In the genomic region with DNA sequence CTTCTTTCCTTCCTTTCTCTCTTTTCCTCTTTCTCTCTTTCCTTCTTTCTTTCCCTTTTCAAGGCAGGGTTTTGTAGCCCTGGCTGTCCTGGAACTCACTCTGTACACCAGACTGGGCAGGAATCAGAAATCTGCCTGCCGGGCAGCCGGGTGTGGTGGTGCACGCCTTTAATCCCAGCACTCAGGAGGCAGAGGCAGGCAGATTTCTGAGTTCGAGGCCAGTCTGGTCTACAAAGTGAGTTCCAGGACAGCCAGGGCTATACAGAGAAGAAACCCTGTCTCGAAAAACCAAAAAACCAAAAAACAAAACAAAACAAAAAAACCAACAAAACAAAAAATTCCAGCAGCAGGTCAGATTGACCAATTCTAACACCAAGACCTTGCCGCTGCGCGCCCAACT, we compare ENCODE assay signal across 8 mouse cellular contexts. TPM values are rescaled to one million over a fixed set of nuclear protein-coding genes. Genes with fewer than 3 reads are reported as not detected.
A peak's percentile ranks its signal among the peaks of the same experiment; 100 is the strongest.
DNase-seq lines count a peak whose midpoint lies in the region; ATAC-seq and TF ChIP-seq lines count a peak whose summit lies in the region.
"Not testable (repeated sequence)": the region's sequence is repeated elsewhere in the genome, so short reads cannot be mapped to it uniquely, and the experiment has no call there.

No protein-coding gene starts in this region.

- H3K36me3 ChIP-seq in G1E (replicated peaks): peaks cover 15% of the 10 kb centered on the region
- peaks cover 11% of the 10 kb centered on the region for H3K36me3 ChIP-seq in embryonic facial prominence, embryonic 14.5 days (ENCODE audit: control insufficient read depth, insufficient read depth, low read length)
- H3K36me3 ChIP-seq in heart, adult 2 months (ENCODE audit: control insufficient read depth, insufficient read depth, low read length); kidney, postnatal 0 days (ENCODE audit: insufficient read depth, low read length); liver, embryonic 14.5 days (replicated peaks; ENCODE audit: control insufficient read depth, insufficient read depth, low read depth); small intestine, adult 2 months (ENCODE audit: control insufficient read depth, insufficient read depth, low read length): not testable (repeated sequence)
- peaks cover 14% of the 10 kb centered on the region for H3K36me3 ChIP-seq in hindbrain, embryonic 14.5 days (replicated peaks; ENCODE audit: control insufficient read depth, insufficient read depth)
- peaks cover 13% of the 10 kb centered on the region for H3K36me3 ChIP-seq in midbrain, embryonic 12.5 days

- not testable (repeated sequence) for TF ChIP-seq POLR2A in heart, adult 2 months (IDR thresholded peaks at IDR 0.05; ENCODE audit: insufficient read depth, low read depth, low read length); small intestine, adult 2 months (IDR thresholded peaks at IDR 0.05; ENCODE audit: low read depth, low read length)

- H3K9ac ChIP-seq in embryonic facial prominence, embryonic 14.5 days (ENCODE audit: low read depth, low read length): 0 out of 2 replicates have a peak overlapping the region, but pooled peaks have one; percentile 15
- not testable (repeated sequence) for H3K9ac ChIP-seq in heart, adult 2 months (ENCODE audit: low read depth, low read length); liver, embryonic 14.5 days (replicated peaks)
- H3K9ac ChIP-seq in hindbrain, embryonic 14.5 days: peak overlapping the region; percentile 78
- 0 out of 2 replicates have a peak overlapping the region, but pooled peaks have one; percentile 58 for H3K9ac ChIP-seq in kidney, postnatal 0 days (ENCODE audit: low read depth, low read length)
- peak overlapping the region; percentile 72; the same call in 1 of the 2 replicates for H3K9ac ChIP-seq in midbrain, embryonic 12.5 days (replicated peaks)

- not testable (repeated sequence) for H3K27ac ChIP-seq in embryonic facial prominence, embryonic 14.5 days (replicated peaks; ENCODE audit: low read depth, low read length); kidney, postnatal 0 days; liver, embryonic 14.5 days; midbrain, embryonic 12.5 days (replicated peaks); small intestine, adult 2 months (ENCODE audit: insufficient read depth, low read depth, low read length)
- peak overlapping the region; percentile 18; the same call in 1 of the 2 replicates for H3K27ac ChIP-seq in heart, adult 2 months
- 0 out of 2 replicates have a peak overlapping the region, but pooled peaks have one; percentile 6 for H3K27ac ChIP-seq in hindbrain, embryonic 14.5 days

- peak overlapping the region; percentile 75 for H3K4me3 ChIP-seq in G1E (ENCODE audit: low read depth, low read length)
- peak overlapping the region; percentile 61 for H3K4me3 ChIP-seq in embryonic facial prominence, embryonic 14.5 days (ENCODE audit: low read depth, low read length)
- peak overlapping the region; percentile 79 for H3K4me3 ChIP-seq in heart, adult 2 months
- H3K4me3 ChIP-seq in hindbrain, embryonic 14.5 days (replicated peaks; ENCODE audit: low read length): peak overlapping the region; percentile 76
- H3K4me3 ChIP-seq in kidney, postnatal 0 days (replicated peaks; ENCODE audit: low read depth, low read length): peak overlapping the region; percentile 80
- H3K4me3 ChIP-seq in liver, embryonic 14.5 days (ENCODE audit: insufficient read depth in 1 of 2, low read depth in 2 of 2, low read length in 2 of 2): peak overlapping the region; percentile 57 to 59
- peak overlapping the region; percentile 75 for H3K4me3 ChIP-seq in midbrain, embryonic 12.5 days
- peak overlapping the region; percentile 83 for H3K4me3 ChIP-seq in small intestine, adult 2 months (ENCODE audit: low read depth, low read length)

- TF ChIP-seq CTCF in G1E (IDR thresholded peaks at IDR 0.05; ENCODE audit: low read depth, low read length); heart, adult 2 months (IDR thresholded peaks at IDR 0.05); kidney, postnatal 0 days (IDR thresholded peaks at IDR 0.05; ENCODE audit: low read depth); liver, embryonic 14.5 days (IDR thresholded peaks at IDR 0.05; ENCODE audit: low read depth); small intestine, adult 2 months (IDR thresholded peaks at IDR 0.05; ENCODE audit: extremely low read depth, insufficient read length, insufficient replicate concordance, low read depth, low read length): not testable (repeated sequence)

- not testable (repeated sequence) for DNase-seq in G1E (ENCODE audit: low spot score); embryonic facial prominence, embryonic 14.5 days (ENCODE audit: low spot score); heart, adult 2 months; hindbrain, embryonic 14.5 days (ENCODE audit: low spot score); kidney, postnatal 0 days (ENCODE audit: low spot score); liver, embryonic 14.5 days (ENCODE audit: low read depth in 3 of 3, low spot score in 3 of 3)

- not testable (repeated sequence) for H3K9me3 ChIP-seq in G1E (replicated peaks); embryonic facial prominence, embryonic 14.5 days (ENCODE audit: control insufficient read depth, low read length); hindbrain, embryonic 14.5 days (ENCODE audit: control insufficient read depth, low read length); kidney, postnatal 0 days (replicated peaks; ENCODE audit: low read length); liver, embryonic 14.5 days (ENCODE audit: control insufficient read depth, low read length); midbrain, embryonic 12.5 days

- H3K4me1 ChIP-seq in G1E (ENCODE audit: insufficient read depth, low read depth, low read length): peaks cover 16% of the 10 kb centered on the region
- H3K4me1 ChIP-seq in embryonic facial prominence, embryonic 14.5 days (ENCODE audit: control insufficient read depth, insufficient read depth, low read length); heart, adult 2 months (ENCODE audit: control insufficient read depth, insufficient read depth, low read length); kidney, postnatal 0 days (replicated peaks; ENCODE audit: insufficient read depth, low read length); liver, embryonic 14.5 days (replicated peaks; ENCODE audit: control insufficient read depth in 2 of 2, insufficient read depth in 2 of 2, low read length in 1 of 2); small intestine, adult 2 months (ENCODE audit: control insufficient read depth, insufficient read depth, insufficient read length, low read length): not testable (repeated sequence)
- peaks cover 14% of the 10 kb centered on the region for H3K4me1 ChIP-seq in hindbrain, embryonic 14.5 days (replicated peaks; ENCODE audit: control insufficient read depth, insufficient read depth, low read length)
- H3K4me1 ChIP-seq in midbrain, embryonic 12.5 days: peaks cover 13% of the 10 kb centered on the region

- ATAC-seq in G1E (ENCODE audit: extremely low read depth, insufficient number of reproducible peaks, low FRiP score, poor library complexity, severe bottlenecking); kidney, postnatal 0 days (replicated peaks; ENCODE audit: low FRiP score, low read depth); liver, embryonic 14.5 days (ENCODE audit: insufficient read depth): not testable (repeated sequence)
- 0 out of 2 replicates have a peak, but pooled peaks have one; percentile 5 for ATAC-seq in embryonic facial prominence, embryonic 14.5 days (ENCODE audit: low read depth)
- 0 out of 2 replicates have a peak, but pooled peaks have one; percentile 15 for ATAC-seq in hindbrain, embryonic 14.5 days (ENCODE audit: low FRiP score)
- peak; percentile 36 for ATAC-seq in midbrain, embryonic 12.5 days (ENCODE audit: low FRiP score, low read depth)

- H3K4me2 ChIP-seq in embryonic facial prominence, embryonic 14.5 days (ENCODE audit: low read depth, low read length): peak overlapping the region; percentile 71
- peak overlapping the region; percentile 69 for H3K4me2 ChIP-seq in hindbrain, embryonic 14.5 days (replicated peaks)
- peak overlapping the region; percentile 73 for H3K4me2 ChIP-seq in kidney, postnatal 0 days (ENCODE audit: low read length)
- H3K4me2 ChIP-seq in liver, embryonic 14.5 days (ENCODE audit: low read depth): peak overlapping the region; percentile 72
- H3K4me2 ChIP-seq in midbrain, embryonic 12.5 days (replicated peaks): peak overlapping the region; percentile 75

- H3K27me3 ChIP-seq in G1E (ENCODE audit: insufficient read depth, low read length); embryonic facial prominence, embryonic 14.5 days (replicated peaks; ENCODE audit: control insufficient read depth, insufficient read depth, low read length); heart, adult 2 months (ENCODE audit: control insufficient read depth, insufficient read depth, low read length); hindbrain, embryonic 14.5 days (ENCODE audit: control insufficient read depth, insufficient read depth, low read length); kidney, postnatal 0 days (ENCODE audit: insufficient read depth, low read length); liver, embryonic 14.5 days (ENCODE audit: control insufficient read depth, insufficient read depth, low read length); midbrain, embryonic 12.5 days; small intestine, adult 2 months (ENCODE audit: control insufficient read depth, insufficient read depth, low read length): not testable (repeated sequence)

- intact Hi-C loops in heart, adult 2 months (cut with DNase I): loop anchor here (2.0 to 5.0 kb wide), 4 partner anchors 46 to 403 kb away; partner anchors contain the start of genes Lig1, Mzf1, Zfp110 and Zfp606

- WGBS in embryonic facial prominence, embryonic 14.5 days: 45% methylated on average over 8 of the region's 8 CpGs
- WGBS in heart, adult 2 months: 44% methylated on average over 8 of the region's 8 CpGs
- 49% methylated on average over 8 of the region's 8 CpGs for WGBS in hindbrain, embryonic 14.5 days
- 42% methylated on average over 8 of the region's 8 CpGs for WGBS in kidney, postnatal 0 days
- WGBS in liver, embryonic 14.5 days (ENCODE audit: insufficient replicate concordance): 30% methylated on average over 8 of the region's 8 CpGs
- 47% methylated on average over 8 of the region's 8 CpGs for whole genome bisulfite sequencing in midbrain, embryonic 12.5 days
- WGBS in small intestine, adult 2 months: 39% methylated on average over 8 of the region's 8 CpGs

- H3K79me2 ChIP-seq in heart, adult 2 months (replicated peaks; ENCODE audit: control insufficient read depth, insufficient read depth, low read length): not testable (repeated sequence)

- TF ChIP-seq EP300 in heart, adult 2 months (IDR thresholded peaks at IDR 0.05; ENCODE audit: insufficient read depth, low read depth, low read length); liver, embryonic 14.5 days (IDR thresholded peaks at IDR 0.05; ENCODE audit: low read depth): not testable (repeated sequence)

RNA-seq across cellular contexts. Expression of gene Zfp128, which starts 0.5 kb away (rescaled TPM):
- total RNA-seq in G1E (2014; fragmentation: Nextera tagmentation) (8.3 and 9.3 TPM in 2 replicates), G1E (2017) (3.8 and 4.5 TPM in 2 replicates)
- polyA plus RNA-seq in G1E (2012): 0.61 and 0.72 TPM in 2 replicates
- 4.9 and 5.3 TPM in 2 replicates for polyA plus RNA-seq in embryonic facial prominence, embryonic 14.5 days (2014; fragmentation: Nextera tagmentation; extraction: Ambion mirVana)
- total RNA-seq in heart, adult 2 months (2021): 1 to 10 TPM; 3.0 to 3.5 TPM
- polyA plus RNA-seq in heart, adult 2 months (2012; rRNA removed): 1.3 and 3.0 TPM in 2 replicates
- polyA plus RNA-seq in hindbrain, embryonic 14.5 days (2014; fragmentation: Nextera tagmentation; extraction: Ambion mirVana): 7.8 and 9.1 TPM in 2 replicates
- 3.3 and 3.5 TPM in 2 replicates for polyA plus RNA-seq in kidney, postnatal 0 days (2015; fragmentation: Nextera tagmentation; extraction: Ambion mirVana)
- 0.49 and 0.54 TPM in 2 replicates for polyA plus RNA-seq in liver, embryonic 14.5 days (2012; rRNA removed)
- polyA plus RNA-seq in liver, embryonic 14.5 days (2014; fragmentation: Nextera tagmentation; extraction: Ambion mirVana): 0.39 and 1.0 TPM in 2 replicates
- polyA plus RNA-seq in midbrain, embryonic 12.5 days (2016; fragmentation: Nextera tagmentation; extraction: Ambion mirVana): 5.5 and 6.5 TPM in 2 replicates
- 0.15 TPM in 2 replicates for polyA plus RNA-seq in small intestine, adult 2 months (2012; rRNA removed)

RNA-seq across cellular contexts. Expression of gene Zscan22, which starts 17.1 kb away (rescaled TPM):
- 23.9 and 25.0 TPM in 2 replicates for total RNA-seq in G1E (2014; fragmentation: Nextera tagmentation)
- total RNA-seq in G1E (2017): 4.1 and 4.5 TPM in 2 replicates
- 2.8 and 3.5 TPM in 2 replicates for polyA plus RNA-seq in G1E (2012)
- 15.1 and 16.6 TPM in 2 replicates for polyA plus RNA-seq in embryonic facial prominence, embryonic 14.5 days (2014; fragmentation: Nextera tagmentation; extraction: Ambion mirVana)
- 1 to 10 TPM; 5.7 TPM for total RNA-seq in heart, adult 2 months (2021)
- polyA plus RNA-seq in heart, adult 2 months (2012; rRNA removed): 6.0 and 9.2 TPM in 2 replicates
- 10.5 and 13.0 TPM in 2 replicates for polyA plus RNA-seq in hindbrain, embryonic 14.5 days (2014; fragmentation: Nextera tagmentation; extraction: Ambion mirVana)
- polyA plus RNA-seq in kidney, postnatal 0 days (2015; fragmentation: Nextera tagmentation; extraction: Ambion mirVana): 11.8 and 12.9 TPM in 2 replicates
- polyA plus RNA-seq in liver, embryonic 14.5 days (2012; rRNA removed): 3.8 and 3.9 TPM in 2 replicates
- 3.9 and 5.1 TPM in 2 replicates for polyA plus RNA-seq in liver, embryonic 14.5 days (2014; fragmentation: Nextera tagmentation; extraction: Ambion mirVana)
- polyA plus RNA-seq in midbrain, embryonic 12.5 days (2016; fragmentation: Nextera tagmentation; extraction: Ambion mirVana): 11.2 and 11.8 TPM in 2 replicates
- 4.0 and 5.6 TPM in 2 replicates for polyA plus RNA-seq in small intestine, adult 2 months (2012; rRNA removed)

RNA-seq across cellular contexts. Expression of gene Rps5, which starts 41.6 kb away (rescaled TPM):
- total RNA-seq in G1E (2014; fragmentation: Nextera tagmentation) (1,720 and 1,839 TPM in 2 replicates), G1E (2017) (880 and 1,074 TPM in 2 replicates)
- polyA plus RNA-seq in G1E (2012): 1,806 and 2,694 TPM in 2 replicates
- 1,364 and 1,371 TPM in 2 replicates for polyA plus RNA-seq in embryonic facial prominence, embryonic 14.5 days (2014; fragmentation: Nextera tagmentation; extraction: Ambion mirVana)
- total RNA-seq in heart, adult 2 months (2021): 100 to 1,000 TPM; 525 to 621 TPM
- 842 and 914 TPM in 2 replicates for polyA plus RNA-seq in heart, adult 2 months (2012; rRNA removed)
- 671 and 781 TPM in 2 replicates for polyA plus RNA-seq in hindbrain, embryonic 14.5 days (2014; fragmentation: Nextera tagmentation; extraction: Ambion mirVana)
- polyA plus RNA-seq in kidney, postnatal 0 days (2015; fragmentation: Nextera tagmentation; extraction: Ambion mirVana): 1,052 and 1,143 TPM in 2 replicates
- 1,715 and 1,748 TPM in 2 replicates for polyA plus RNA-seq in liver, embryonic 14.5 days (2012; rRNA removed)
- polyA plus RNA-seq in liver, embryonic 14.5 days (2014; fragmentation: Nextera tagmentation; extraction: Ambion mirVana): 863 and 876 TPM in 2 replicates
- 603 and 620 TPM in 2 replicates for polyA plus RNA-seq in midbrain, embryonic 12.5 days (2016; fragmentation: Nextera tagmentation; extraction: Ambion mirVana)
- polyA plus RNA-seq in small intestine, adult 2 months (2012; rRNA removed): 1,663 and 2,242 TPM in 2 replicates

RNA-seq across cellular contexts. Expression of gene Zfp110, which starts 45.9 kb away (rescaled TPM):
- total RNA-seq in G1E (2014; fragmentation: Nextera tagmentation) (53.1 and 62.7 TPM in 2 replicates), G1E (2017) (58.4 and 59.9 TPM in 2 replicates)
- polyA plus RNA-seq in G1E (2012): 2.5 and 3.2 TPM in 2 replicates
- 34.2 and 38.0 TPM in 2 replicates for polyA plus RNA-seq in embryonic facial prominence, embryonic 14.5 days (2014; fragmentation: Nextera tagmentation; extraction: Ambion mirVana)
- 10 to 100 TPM; 15.9 to 18.0 TPM for total RNA-seq in heart, adult 2 months (2021)
- 4.9 and 9.6 TPM in 2 replicates for polyA plus RNA-seq in heart, adult 2 months (2012; rRNA removed)
- polyA plus RNA-seq in hindbrain, embryonic 14.5 days (2014; fragmentation: Nextera tagmentation; extraction: Ambion mirVana): 26.9 and 27.7 TPM in 2 replicates
- polyA plus RNA-seq in kidney, postnatal 0 days (2015; fragmentation: Nextera tagmentation; extraction: Ambion mirVana): 20.7 and 22.2 TPM in 2 replicates
- polyA plus RNA-seq in liver, embryonic 14.5 days (2012; rRNA removed): 2.7 and 4.4 TPM in 2 replicates
- polyA plus RNA-seq in liver, embryonic 14.5 days (2014; fragmentation: Nextera tagmentation; extraction: Ambion mirVana): 8.5 and 12.0 TPM in 2 replicates
- 32.3 and 34.5 TPM in 2 replicates for polyA plus RNA-seq in midbrain, embryonic 12.5 days (2016; fragmentation: Nextera tagmentation; extraction: Ambion mirVana)
- polyA plus RNA-seq in small intestine, adult 2 months (2012; rRNA removed): 3.3 and 5.3 TPM in 2 replicates

RNA-seq across cellular contexts. Expression of gene Rnf225, which starts 46.7 kb away (rescaled TPM):
- total RNA-seq in G1E (2014; fragmentation: Nextera tagmentation) (0.29 and 0.98 TPM in 2 replicates), G1E (2017) (0.76 and 0.81 TPM in 2 replicates)
- polyA plus RNA-seq in G1E (2012): 1.0 and 1.3 TPM in 2 replicates
- polyA plus RNA-seq in embryonic facial prominence, embryonic 14.5 days (2014; fragmentation: Nextera tagmentation; extraction: Ambion mirVana): 0.43 and 0.49 TPM in 2 replicates
- under 1 TPM; 0.18 to 0.23 TPM for total RNA-seq in heart, adult 2 months (2021)
- polyA plus RNA-seq in heart, adult 2 months (2012; rRNA removed): 0.12 and 0.14 TPM in 2 replicates
- 0.87 and 0.95 TPM in 2 replicates for polyA plus RNA-seq in hindbrain, embryonic 14.5 days (2014; fragmentation: Nextera tagmentation; extraction: Ambion mirVana)
- polyA plus RNA-seq in kidney, postnatal 0 days (2015; fragmentation: Nextera tagmentation; extraction: Ambion mirVana): 0.29 and 0.32 TPM in 2 replicates
- polyA plus RNA-seq in liver, embryonic 14.5 days (2012; rRNA removed): 0.55 TPM in 2 replicates
- 0.09 and 0.15 TPM in 2 replicates for polyA plus RNA-seq in liver, embryonic 14.5 days (2014; fragmentation: Nextera tagmentation; extraction: Ambion mirVana)
- polyA plus RNA-seq in midbrain, embryonic 12.5 days (2016; fragmentation: Nextera tagmentation; extraction: Ambion mirVana): 0.79 and 0.93 TPM in 2 replicates
- polyA plus RNA-seq in small intestine, adult 2 months (2012; rRNA removed): 0.22 and 0.41 TPM in 2 replicates
